Mouse (Mus musculus): ENCODE measurements around the gene Med25. TPM values are rescaled to one million over a fixed set of nuclear protein-coding genes. Genes with fewer than 3 reads are reported as not detected.
A peak's percentile ranks its signal among the peaks of the same experiment; 100 is the strongest.

Gene Med25
- polyA plus RNA-seq, 1 experiment from 2014 or later = 79.4 TPM

GRCm38 (mm10) chr7:44870614-44871013, 21.9 kb downstream of the Med25 start:
- Histone ChIP-seq H3K9me3 (ENCODE audit: control insufficient read depth, low read depth, low read length) (no peaks in the 10 kb centered on the region), H3K36me3 (ENCODE audit: control insufficient read depth, insufficient read depth, low read length) (peaks cover 12% of the 10 kb centered on the region), H3K27me3 (ENCODE audit: control insufficient read depth, insufficient read depth, low read length) (no peaks in the 10 kb centered on the region), H3K4me2 (replicated peaks; ENCODE audit: low read depth, low read length) (peak overlapping the region; percentile 53), H3K4me1 (ENCODE audit: control insufficient read depth, insufficient read depth, low read length) (peaks cover 39% of the 10 kb centered on the region), H3K27ac (ENCODE audit: low read length) (peak overlapping the region; percentile 100), H3K9ac (replicated peaks; ENCODE audit: low read depth, low read length) (peak overlapping the region; percentile 19; the same call in 1 of the 2 replicates), H3K4me3 (ENCODE audit: low read depth, low read length) (peak overlapping the region; percentile 94)
- 75% methylated on average over 6 of the region's 6 CpGs for WGBS
- no peak for ATAC-seq (ENCODE audit: insufficient number of reproducible peaks, insufficient read depth, low FRiP score, low read depth)

- H3K4me3 ChIP-seq (ENCODE audit: low read depth, low read length) = peak within 1 kb of the TSS; percentile 94
- 2% methylated on average over 29 of the region's 29 CpGs for WGBS
- no peaks in the 10 kb centered on the region for H3K27me3 ChIP-seq (ENCODE audit: control insufficient read depth, insufficient read depth, low read length)
- peaks cover 43% of the 10 kb centered on the region for H3K4me1 ChIP-seq (ENCODE audit: control insufficient read depth, insufficient read depth, low read length)
- H3K27ac ChIP-seq (ENCODE audit: low read length) = peak within 1 kb of the TSS; percentile 100
- no peaks in the 10 kb centered on the region for H3K9me3 ChIP-seq (ENCODE audit: control insufficient read depth, low read depth, low read length)
- H3K9ac ChIP-seq (replicated peaks; ENCODE audit: low read depth, low read length) = peak within 1 kb of the TSS; percentile 100
- peak within 1 kb of the TSS; percentile 82 for H3K4me2 ChIP-seq (replicated peaks; ENCODE audit: low read depth, low read length)
- peak; percentile 90 for ATAC-seq (ENCODE audit: insufficient number of reproducible peaks, insufficient read depth, low FRiP score, low read depth)
- H3K36me3 ChIP-seq (ENCODE audit: control insufficient read depth, insufficient read depth, low read length) = peaks cover 14% of the 10 kb centered on the region
Measured at GRCm38 (mm10) chr7:44869697-44870528, 22.6 kb downstream of the Med25 start, which contains the start of gene Ptov1. Ptov1 (minus strand) TSS chr7:44869788.

GRCm38 (mm10) chr7:44868919-44869696, 23.4 kb downstream of the Med25 start:
- peak; percentile 59 for ATAC-seq (ENCODE audit: insufficient number of reproducible peaks, insufficient read depth, low FRiP score, low read depth)
- H3K27ac ChIP-seq (ENCODE audit: low read length) = peak overlapping the region; percentile 100
- H3K36me3 ChIP-seq (ENCODE audit: control insufficient read depth, insufficient read depth, low read length) = peaks cover 22% of the 10 kb centered on the region
- H3K27me3 ChIP-seq (ENCODE audit: control insufficient read depth, insufficient read depth, low read length) = no peaks in the 10 kb centered on the region
- H3K9me3 ChIP-seq (ENCODE audit: control insufficient read depth, low read depth, low read length) = no peaks in the 10 kb centered on the region
- peak overlapping the region; percentile 100 for H3K9ac ChIP-seq (replicated peaks; ENCODE audit: low read depth, low read length)
- peaks cover 43% of the 10 kb centered on the region for H3K4me1 ChIP-seq (ENCODE audit: control insufficient read depth, insufficient read depth, low read length)
- under 1% methylated on average over 97 of the region's 108 CpGs for WGBS
- peak overlapping the region; percentile 94 for H3K4me3 ChIP-seq (ENCODE audit: low read depth, low read length)
- H3K4me2 ChIP-seq (replicated peaks; ENCODE audit: low read depth, low read length) = peak overlapping the region; percentile 82

- Histone ChIP-seq H3K4me1 (ENCODE audit: control insufficient read depth, insufficient read depth, low read length) (peaks cover 43% of the 10 kb centered on the region), H3K36me3 (ENCODE audit: control insufficient read depth, insufficient read depth, low read length) (peaks cover 29% of the 10 kb centered on the region), H3K4me2 (replicated peaks; ENCODE audit: low read depth, low read length) (peak overlapping the region; percentile 82), H3K27me3 (ENCODE audit: control insufficient read depth, insufficient read depth, low read length) (no peaks in the 10 kb centered on the region), H3K4me3 (ENCODE audit: low read depth, low read length) (peak overlapping the region; percentile 94), H3K9me3 (ENCODE audit: control insufficient read depth, low read depth, low read length) (no peaks in the 10 kb centered on the region), H3K27ac (ENCODE audit: low read length) (peak overlapping the region; percentile 100; the same call in 1 of the 2 replicates), H3K9ac (replicated peaks; ENCODE audit: low read depth, low read length) (peak overlapping the region; percentile 100)
- no peak for ATAC-seq (ENCODE audit: insufficient number of reproducible peaks, insufficient read depth, low FRiP score, low read depth)
- 3% methylated on average over 16 of the region's 16 CpGs for WGBS
Measured at GRCm38 (mm10) chr7:44868465-44868864, 24.0 kb downstream of the Med25 start.

- WGBS = 35% methylated on average over 9 of the region's 9 CpGs
Measured at GRCm38 (mm10) chr7:44867802-44868201, 24.7 kb downstream of the Med25 start.

GRCm38 (mm10) chr7:44867010-44867702, 25.4 kb downstream of the Med25 start:
- Histone ChIP-seq H3K9me3 (ENCODE audit: control insufficient read depth, low read depth, low read length) (no peaks in the 10 kb centered on the region), H3K36me3 (ENCODE audit: control insufficient read depth, insufficient read depth, low read length) (peaks cover 42% of the 10 kb centered on the region), H3K4me1 (ENCODE audit: control insufficient read depth, insufficient read depth, low read length) (peaks cover 35% of the 10 kb centered on the region), H3K9ac (replicated peaks; ENCODE audit: low read depth, low read length) (no peak overlapping the region; the same call in 1 of the 2 replicates), H3K27ac (ENCODE audit: low read length) (peak overlapping the region; percentile 39), H3K4me3 (ENCODE audit: low read depth, low read length) (peak overlapping the region; percentile 94), H3K27me3 (ENCODE audit: control insufficient read depth, insufficient read depth, low read length) (no peaks in the 10 kb centered on the region), H3K4me2 (replicated peaks; ENCODE audit: low read depth, low read length) (peak overlapping the region; percentile 82)
- no peak for ATAC-seq (ENCODE audit: insufficient number of reproducible peaks, insufficient read depth, low FRiP score, low read depth)
- WGBS = 47% methylated on average over 19 of the region's 19 CpGs

More at GRCm38 (mm10) chr7:44867802-44868201, 24.7 kb downstream of the Med25 start:
- H3K9ac ChIP-seq (replicated peaks; ENCODE audit: low read depth, low read length) = no peak overlapping the region; the same call in 1 of the 2 replicates
- no peaks in the 10 kb centered on the region for H3K9me3 ChIP-seq (ENCODE audit: control insufficient read depth, low read depth, low read length)
- peak overlapping the region; percentile 94 for H3K4me3 ChIP-seq (ENCODE audit: low read depth, low read length)
- H3K27me3 ChIP-seq (ENCODE audit: control insufficient read depth, insufficient read depth, low read length) = no peaks in the 10 kb centered on the region
- H3K36me3 ChIP-seq (ENCODE audit: control insufficient read depth, insufficient read depth, low read length) = peaks cover 35% of the 10 kb centered on the region
- H3K4me1 ChIP-seq (ENCODE audit: control insufficient read depth, insufficient read depth, low read length) = peaks cover 38% of the 10 kb centered on the region
- H3K27ac ChIP-seq (ENCODE audit: low read length) = peak overlapping the region; percentile 21; the same call in 1 of the 2 replicates
- peak overlapping the region; percentile 82 for H3K4me2 ChIP-seq (replicated peaks; ENCODE audit: low read depth, low read length)
- no peak for ATAC-seq (ENCODE audit: insufficient number of reproducible peaks, insufficient read depth, low FRiP score, low read depth)

- H3K4me1 ChIP-seq (ENCODE audit: control insufficient read depth, insufficient read depth, low read length) = peaks cover 35% of the 10 kb centered on the region
Measured at GRCm38 (mm10) chr7:44866276-44867009, 26.1 kb downstream of the Med25 start.

More at GRCm38 (mm10) chr7:44866276-44867009, 26.1 kb downstream of the Med25 start:
- peak overlapping the region; percentile 39 for H3K27ac ChIP-seq (ENCODE audit: low read length)
- H3K36me3 ChIP-seq (ENCODE audit: control insufficient read depth, insufficient read depth, low read length) = peaks cover 47% of the 10 kb centered on the region
- no peaks in the 10 kb centered on the region for H3K27me3 ChIP-seq (ENCODE audit: control insufficient read depth, insufficient read depth, low read length)
- peak overlapping the region; percentile 82 for H3K4me2 ChIP-seq (replicated peaks; ENCODE audit: low read depth, low read length)
- H3K4me3 ChIP-seq (ENCODE audit: low read depth, low read length) = peak overlapping the region; percentile 15; the same call in 1 of the 2 replicates
- no peaks in the 10 kb centered on the region for H3K9me3 ChIP-seq (ENCODE audit: control insufficient read depth, low read depth, low read length)
- ATAC-seq (ENCODE audit: insufficient number of reproducible peaks, insufficient read depth, low FRiP score, low read depth) = no peak
- H3K9ac ChIP-seq (replicated peaks; ENCODE audit: low read depth, low read length) = no peak overlapping the region
- 43% methylated on average over 15 of the region's 15 CpGs for WGBS
